Comparison of ENCODE assay signal across 8 mouse cellular contexts in genomic region chr16:21778293-21778866, GRCm38 (mm10). TPM values are rescaled to one million over a fixed set of nuclear protein-coding genes. Genes with fewer than 3 reads are reported as not detected.
A peak's percentile ranks its signal among the peaks of the same experiment; 100 is the strongest.
DNase-seq lines count a peak whose midpoint lies in the region; ATAC-seq and TF ChIP-seq lines count a peak whose summit lies in the region.

No protein-coding gene starts in this region.

- intact Hi-C loops in heart, adult 2 months (cut with DNase I) = loop anchor here (10.0 kb wide), 1 partner anchor 346 kb away; no protein-coding TSS in a partner anchor
- intact Hi-C loops in heart, postnatal 10 days (cut with DNase I) = no loop called here
- intact Hi-C loops in gastrocnemius, postnatal 14 days (cut with DNase I; ENCODE audit: low total_unique reads) = no loop called here

- H3K4me1 ChIP-seq in heart, adult 2 months (ENCODE audit: control insufficient read depth, insufficient read depth, low read length) = no peaks in the 10 kb centered on the region
- peaks cover 9% of the 10 kb centered on the region for H3K4me1 ChIP-seq in liver, embryonic 12.5 days

- H3K4me3 ChIP-seq in heart, adult 2 months = peak overlapping the region; percentile 30; the same call in 1 of the 2 replicates
- peak overlapping the region; percentile 39 for H3K4me3 ChIP-seq in liver, embryonic 12.5 days

- TF ChIP-seq EP300 in heart, adult 2 months (IDR thresholded peaks at IDR 0.05; ENCODE audit: insufficient read depth, low read depth, low read length) = no peak

- H3K9ac ChIP-seq in heart, adult 2 months (ENCODE audit: low read depth, low read length) = no peak overlapping the region
- H3K9ac ChIP-seq in liver, embryonic 12.5 days = peak overlapping the region; percentile 5; the same call in 1 of the 2 replicates

- WGBS in heart, adult 2 months = 57% methylated on average over 3 of the region's 3 CpGs
- WGBS in liver, embryonic 12.5 days (ENCODE audit: insufficient replicate concordance) = 37% methylated on average over 3 of the region's 3 CpGs

- no peak for TF ChIP-seq POLR2A in heart, adult 2 months (IDR thresholded peaks at IDR 0.05; ENCODE audit: insufficient read depth, low read depth, low read length)

- H3K4me2 ChIP-seq in liver, embryonic 12.5 days = peak overlapping the region; percentile 46

- no peak for TF ChIP-seq CTCF in heart, adult 2 months (IDR thresholded peaks at IDR 0.05)

- ATAC-seq in liver, embryonic 12.5 days = no peak

- no peaks in the 10 kb centered on the region for H3K36me3 ChIP-seq in heart, adult 2 months (ENCODE audit: control insufficient read depth, insufficient read depth, low read length)
- H3K36me3 ChIP-seq in liver, embryonic 12.5 days = no peaks in the 10 kb centered on the region

- H3K27ac ChIP-seq in heart, adult 2 months = peak overlapping the region; percentile 1
- no peak overlapping the region for H3K27ac ChIP-seq in liver, embryonic 12.5 days

- H3K9me3 ChIP-seq in liver, embryonic 12.5 days (replicated peaks) = no peaks in the 10 kb centered on the region

- H3K79me2 ChIP-seq in heart, adult 2 months (replicated peaks; ENCODE audit: control insufficient read depth, insufficient read depth, low read length) = no peaks in the 10 kb centered on the region

- no peaks in the 10 kb centered on the region for H3K27me3 ChIP-seq in heart, adult 2 months (ENCODE audit: control insufficient read depth, insufficient read depth, low read length)
- H3K27me3 ChIP-seq in liver, embryonic 12.5 days (replicated peaks) = no peaks in the 10 kb centered on the region

- DNase-seq in heart, adult 2 months = no peak
- DNase-seq in heart, adult 9 months (ENCODE audit: low spot score in 2 of 2) = no peak
- peak; percentile 30 for DNase-seq in c-Kit-positive CD71-positive TER-119-negative erythroid progenitor cells, embryonic 14.5 days (ENCODE audit: low read depth)
- DNase-seq in heart, postnatal 10 days = peak; percentile 42 to 53
- peak; percentile 36 for DNase-seq in retina, postnatal 1 day
- no peak for DNase-seq in gastrocnemius, postnatal 14 days
- no peak for DNase-seq in gastrocnemius, postnatal 10 days

RNA-seq across cellular contexts. Expression of gene Ehhadh, which starts 9.2 kb away (rescaled TPM):
- 10 to 100 TPM; 13.6 to 16.9 TPM for total RNA-seq in heart, adult 2 months (2021)
- polyA plus RNA-seq in heart, adult 2 months (2012; rRNA removed) = 6.6 and 10.7 TPM in 2 replicates
- 10 to 100 TPM; 12.9 to 18.9 TPM for total RNA-seq in heart, postnatal 10 days (2021)
- 5.0 TPM in 2 replicates for polyA plus RNA-seq in liver, embryonic 12.5 days (2016; fragmentation: Nextera tagmentation; extraction: Ambion mirVana)
- total RNA-seq in gastrocnemius, postnatal 14 days (2021) = 1 to 10 TPM; 3.2 to 3.7 TPM
- total RNA-seq in gastrocnemius, postnatal 10 days (2021) = 1 to 10 TPM; 3.2 to 3.4 TPM

RNA-seq across cellular contexts. Expression of gene Map3k13, which starts 15.8 kb away (rescaled TPM):
- total RNA-seq in heart, adult 2 months (2021) = under 1 TPM; 0.96 to 0.97 TPM
- 0.62 and 1.1 TPM in 2 replicates for polyA plus RNA-seq in heart, adult 2 months (2012; rRNA removed)
- total RNA-seq in heart, postnatal 10 days (2021) = 1 to 10 TPM in 1 of 2 experiments, under 1 TPM in 1; 0.89 to 1.3 TPM
- 0.35 and 0.41 TPM in 2 replicates for polyA plus RNA-seq in liver, embryonic 12.5 days (2016; fragmentation: Nextera tagmentation; extraction: Ambion mirVana)
- under 1 TPM; 0.41 to 0.44 TPM for total RNA-seq in gastrocnemius, postnatal 14 days (2021)
- total RNA-seq in gastrocnemius, postnatal 10 days (2021) = under 1 TPM; 0.38 to 0.52 TPM

Comparison
In these comparisons a context has a peak if more than half of its experiments do, and no peak if none do; other contexts are left out.
1. DNase-seq: peak in c-Kit-positive CD71-positive TER-119-negative erythroid progenitor cells, embryonic 14.5 days (single experiment), heart, postnatal 10 days (2 of 2) and retina, postnatal 1 day (single experiment); none in heart, adult 2 months (0 of 2), heart, adult 9 months (0 of 2), gastrocnemius, postnatal 14 days (single experiment) and gastrocnemius, postnatal 10 days (single experiment).